Mouse (Mus musculus): ENCODE results near the gene Ankrd34a. TPM values are rescaled to one million over a fixed set of nuclear protein-coding genes. Genes with fewer than 3 reads are reported as not detected.
"Not testable (repeated sequence)": the region's sequence is repeated elsewhere in the genome, so short reads cannot be mapped to it uniquely, and the experiment has no call there.

Gene Ankrd34a
- polyA plus RNA-seq, 2 experiments from 2014 or later: not detected

- peak; percentile 62 for ATAC-seq
These were observed 16.5 kb upstream of the Ankrd34a start for GRCm38 (mm10) chr3:96579885-96580454.

GRCm38 (mm10) chr3:96581141-96581540 is 15.3 kb upstream of the Ankrd34a start:
- no peak for ATAC-seq

- no peak for ATAC-seq
These were observed 14.5 kb upstream of the Ankrd34a start for GRCm38 (mm10) chr3:96581771-96582515.

GRCm38 (mm10) chr3:96583386-96583785 is 13.1 kb upstream of the Ankrd34a start:
- ATAC-seq: no peak

- ATAC-seq: no peak
These were observed 5.8 kb upstream of the Ankrd34a start for GRCm38 (mm10) chr3:96590657-96591056.

- peak; percentile 18 for ATAC-seq
These were observed 3.1 kb upstream of the Ankrd34a start for GRCm38 (mm10) chr3:96593374-96593773.

GRCm38 (mm10) chr3:96593790-96594560 is 2.5 kb upstream of the Ankrd34a start, which contains the start of gene Polr3gl:
Gene Polr3gl (minus strand): TSS chr3:96594181.
- ATAC-seq: peak; percentile 91

- ATAC-seq: no peak
These were observed 1.6 kb upstream of the Ankrd34a start for GRCm38 (mm10) chr3:96594851-96595250.

- no peak for ATAC-seq
These were observed 775 bp upstream of the Ankrd34a start for GRCm38 (mm10) chr3:96595661-96596060.

GRCm38 (mm10) chr3:96596855-96597254 is 419 bp downstream of the Ankrd34a start:
- no peak for ATAC-seq

GRCm38 (mm10) chr3:96597435-96597891 is 1.0 kb downstream of the Ankrd34a start:
- ATAC-seq: no peak

GRCm38 (mm10) chr3:96598156-96599068 is 2.0 kb downstream of the Ankrd34a start:
- ATAC-seq: no peak

GRCm38 (mm10) chr3:96599069-96599393 is 2.6 kb downstream of the Ankrd34a start:
- no peak for ATAC-seq

GRCm38 (mm10) chr3:96599411-96599810 is 3.0 kb downstream of the Ankrd34a start:
- ATAC-seq: no peak

- peak; percentile 96 for ATAC-seq
These were observed 4.3 kb downstream of the Ankrd34a start, which contains the start of gene Lix1l for GRCm38 (mm10) chr3:96600639-96601250. Gene Lix1l (plus strand): TSS chr3:96601149.

- ATAC-seq: no peak
These were observed 4.9 kb downstream of the Ankrd34a start for GRCm38 (mm10) chr3:96601251-96601787.

- ATAC-seq: no peak
These were observed 5.7 kb downstream of the Ankrd34a start for GRCm38 (mm10) chr3:96601941-96602703.

- no peak for ATAC-seq
These were observed 6.3 kb downstream of the Ankrd34a start for GRCm38 (mm10) chr3:96602704-96603084.

GRCm38 (mm10) chr3:96603311-96603710 is 6.9 kb downstream of the Ankrd34a start:
- no peak for ATAC-seq

- ATAC-seq: not testable (repeated sequence)
These were observed 9.6 kb downstream of the Ankrd34a start for GRCm38 (mm10) chr3:96606007-96606406.

- ATAC-seq: no peak
These were observed 10.2 kb downstream of the Ankrd34a start for GRCm38 (mm10) chr3:96606618-96607017.
